ENCODE assay signal across 26 mouse cellular contexts in the genomic region with DNA sequence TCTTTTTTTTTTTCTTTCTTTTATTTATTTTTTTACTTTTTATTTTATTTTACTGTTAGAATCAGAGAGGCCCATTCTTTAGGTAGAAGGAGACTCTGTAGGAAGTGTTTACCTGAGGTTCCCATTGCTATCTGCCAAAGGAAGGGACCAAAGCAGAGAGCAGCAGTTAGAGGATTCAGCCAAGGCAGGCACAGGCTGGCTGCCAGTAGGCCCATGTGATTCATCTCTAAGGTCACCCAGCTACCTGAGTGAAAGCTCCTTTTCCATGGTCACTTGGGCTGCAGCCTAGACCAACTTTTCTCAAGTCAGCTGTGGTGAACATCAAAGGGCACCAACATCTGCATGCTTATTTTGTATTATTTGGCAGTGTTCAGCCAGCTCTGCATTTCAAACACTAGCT.
DNase-seq lines count a peak whose midpoint lies in the region; ATAC-seq lines count a peak whose summit lies in the region.
"Had no signal": no experiment of that assay in that cellular context is flagged by ENCODE, and none has a peak within 500 bp of the region (broad histone marks: within the 10 kb centered on the region; RNA-seq: fewer than 3 reads in every experiment).

No protein-coding gene starts in this region.

- H3K36me3 ChIP-seq in embryonic facial prominence, embryonic 14.5 days (ENCODE audit: control insufficient read depth, insufficient read depth, low read length), result no peaks in the 10 kb centered on the region
- no peaks in the 10 kb centered on the region for H3K36me3 ChIP-seq in embryonic facial prominence, embryonic 10.5 days (replicated peaks)
- H3K36me3 ChIP-seq: hindbrain, embryonic 13.5 days; limb, embryonic 13.5 days; liver, embryonic 13.5 days; midbrain, embryonic 12.5 days; neural tube, embryonic 13.5 days had no signal

- peak; percentile 1 for DNase-seq in adrenal gland, postnatal 36 days
- no peak for DNase-seq in adrenal gland, postnatal 14 days
- peak; percentile 8 for DNase-seq in embryonic facial prominence, embryonic 14.5 days (ENCODE audit: low spot score)
- DNase-seq in embryonic facial prominence, embryonic 10.5 days (ENCODE audit: low spot score), result no peak
- DNase-seq in heart, postnatal 10 days, result peak; percentile 23 to 49
- DNase-seq in heart, adult 8-10 months (ENCODE audit: low spot score), result no peak
- DNase-seq: gastrocnemius, postnatal 14 days; kidney, adult 8-10 months; kidney, postnatal 4 days; liver, embryonic 13.5 days; lung, adult 18-20 months; lung, postnatal 4 days; right cerebral cortex, postnatal 4 days; thymus, adult 18-20 months; thymus, postnatal 25 days had no signal

- no peak for ATAC-seq in embryonic facial prominence, embryonic 14.5 days (ENCODE audit: low read depth)
- ATAC-seq in CD4-positive, CD25-positive, alpha-beta regulatory T cell, adult 4 months, result no peak
- ATAC-seq: forebrain, embryonic 14.5 days; intestine, embryonic 16.5 days; lung, postnatal 0 days had no signal

- no peaks in the 10 kb centered on the region for H3K9me3 ChIP-seq in embryonic facial prominence, embryonic 14.5 days (ENCODE audit: control insufficient read depth, low read length)
- no peaks in the 10 kb centered on the region for H3K9me3 ChIP-seq in embryonic facial prominence, embryonic 10.5 days
- H3K9me3 ChIP-seq: hindbrain, embryonic 13.5 days; limb, embryonic 13.5 days; liver, embryonic 13.5 days; megakaryocyte, embryonic 14.5 days; midbrain, embryonic 12.5 days; neural tube, embryonic 13.5 days had no signal

- no peaks in the 10 kb centered on the region for H3K27me3 ChIP-seq in embryonic facial prominence, embryonic 14.5 days (replicated peaks; ENCODE audit: control insufficient read depth, insufficient read depth, low read length)
- H3K27me3 ChIP-seq in embryonic facial prominence, embryonic 10.5 days (replicated peaks; ENCODE audit: low read depth, poor library complexity, severe bottlenecking), result no peaks in the 10 kb centered on the region
- H3K27me3 ChIP-seq: hindbrain, embryonic 13.5 days; limb, embryonic 13.5 days; liver, embryonic 13.5 days; megakaryocyte, embryonic 14.5 days; midbrain, embryonic 12.5 days; neural tube, embryonic 13.5 days had no signal

- H3K4me3 ChIP-seq in embryonic facial prominence, embryonic 14.5 days (ENCODE audit: low read depth, low read length), result no peak overlapping the region
- no peak overlapping the region for H3K4me3 ChIP-seq in embryonic facial prominence, embryonic 10.5 days
- H3K4me3 ChIP-seq: hindbrain, embryonic 13.5 days; limb, embryonic 13.5 days; liver, embryonic 13.5 days; megakaryocyte, embryonic 14.5 days; midbrain, embryonic 12.5 days; neural tube, embryonic 13.5 days had no signal

- no peak overlapping the region for H3K4me2 ChIP-seq in embryonic facial prominence, embryonic 14.5 days (ENCODE audit: low read depth, low read length)
- H3K4me2 ChIP-seq: hindbrain, embryonic 13.5 days; limb, embryonic 13.5 days; liver, embryonic 13.5 days; midbrain, embryonic 12.5 days; neural tube, embryonic 13.5 days had no signal

- no peaks in the 10 kb centered on the region for H3K4me1 ChIP-seq in embryonic facial prominence, embryonic 14.5 days (ENCODE audit: control insufficient read depth, insufficient read depth, low read length)
- H3K4me1 ChIP-seq in embryonic facial prominence, embryonic 10.5 days, result 0 out of 2 replicates have a peak, but pooled peaks cover 4% of the 10 kb centered on the region
- H3K4me1 ChIP-seq: liver, embryonic 13.5 days; megakaryocyte, embryonic 14.5 days; midbrain, embryonic 12.5 days had no signal

- no peak overlapping the region for H3K9ac ChIP-seq in embryonic facial prominence, embryonic 14.5 days (ENCODE audit: low read depth, low read length)
- H3K9ac ChIP-seq: hindbrain, embryonic 13.5 days; limb, embryonic 13.5 days; liver, embryonic 13.5 days; midbrain, embryonic 12.5 days; neural tube, embryonic 13.5 days had no signal

- intact Hi-C loops in heart, postnatal 10 days (cut with DNase I), result no loop called here

- H3K27ac ChIP-seq in embryonic facial prominence, embryonic 14.5 days (replicated peaks; ENCODE audit: low read depth, low read length), result no peak overlapping the region
- H3K27ac ChIP-seq in embryonic facial prominence, embryonic 10.5 days (replicated peaks), result no peak overlapping the region
- H3K27ac ChIP-seq: hindbrain, embryonic 13.5 days; kidney, postnatal 0 days; limb, embryonic 13.5 days; liver, embryonic 13.5 days; midbrain, embryonic 12.5 days; neural tube, embryonic 13.5 days; stomach, postnatal 0 days had no signal

Comparison
In these comparisons a context has a peak if more than half of its experiments do, and no peak if none do; other contexts are left out.
1. DNase-seq: peak in adrenal gland, postnatal 36 days (2 of 2), embryonic facial prominence, embryonic 14.5 days (single experiment) and heart, postnatal 10 days (2 of 2); none in adrenal gland, postnatal 14 days (single experiment), embryonic facial prominence, embryonic 10.5 days (single experiment) and heart, adult 8-10 months (single experiment).